Comparison of ENCODE assay signal across 8 mouse cellular contexts in genomic region chr4:106529375-106530112, GRCm38 (mm10). TPM values are rescaled to one million over a fixed set of nuclear protein-coding genes. Genes with fewer than 3 reads are reported as not detected.
A peak's percentile ranks its signal among the peaks of the same experiment; 100 is the strongest.
DNase-seq lines count a peak whose midpoint lies in the region; ATAC-seq and TF ChIP-seq lines count a peak whose summit lies in the region.

No protein-coding gene starts in this region.

- no peak overlapping the region for H3K27ac ChIP-seq in forebrain, embryonic 11.5 days (ENCODE audit: low read depth, low read length)
- 0 out of 2 replicates have a peak overlapping the region, but pooled peaks have one; percentile 43 for H3K27ac ChIP-seq in heart, embryonic 16.5 days (ENCODE audit: low read length)
- H3K27ac ChIP-seq in liver, embryonic 13.5 days, result no peak overlapping the region
- H3K27ac ChIP-seq in stomach, embryonic 15.5 days, result no peak overlapping the region

- H3K9ac ChIP-seq in forebrain, embryonic 11.5 days (ENCODE audit: low read length), result no peak overlapping the region; the same call in 1 of the 2 replicates
- peak overlapping the region; percentile 68 for H3K9ac ChIP-seq in heart, embryonic 16.5 days (ENCODE audit: low read length)
- peak overlapping the region; percentile 62 for H3K9ac ChIP-seq in liver, embryonic 13.5 days
- no peak overlapping the region for H3K9ac ChIP-seq in stomach, embryonic 15.5 days

- peak; percentile 94 for TF ChIP-seq CTCF in E14TG2a.4 (conservative IDR thresholded peaks at IDR 0.05; ENCODE audit: low read length)

- H3K4me2 ChIP-seq in forebrain, embryonic 11.5 days (ENCODE audit: low read depth, low read length, severe bottlenecking), result no peak overlapping the region
- peak overlapping the region; percentile 66 for H3K4me2 ChIP-seq in heart, embryonic 16.5 days (ENCODE audit: low read depth, low read length)
- H3K4me2 ChIP-seq in liver, embryonic 13.5 days, result peak overlapping the region; percentile 58
- H3K4me2 ChIP-seq in stomach, embryonic 15.5 days, result peak overlapping the region; percentile 49

- peak; percentile 89 for ATAC-seq in forebrain, embryonic 11.5 days (replicated peaks; ENCODE audit: low FRiP score)
- ATAC-seq in heart, embryonic 16.5 days (replicated peaks; ENCODE audit: extremely low read depth, insufficient read depth, low FRiP score), result peak; percentile 86
- peak; percentile 86 for ATAC-seq in liver, embryonic 13.5 days (ENCODE audit: low read depth)
- ATAC-seq in stomach, embryonic 15.5 days (ENCODE audit: insufficient read depth, low FRiP score, low read depth), result peak; percentile 92

- H3K9me3 ChIP-seq in E14TG2a.4 (ENCODE audit: low read length), result no peaks in the 10 kb centered on the region
- H3K9me3 ChIP-seq in forebrain, embryonic 11.5 days (ENCODE audit: control insufficient read depth, low read length), result no peaks in the 10 kb centered on the region
- no peaks in the 10 kb centered on the region for H3K9me3 ChIP-seq in heart, embryonic 16.5 days (replicated peaks; ENCODE audit: control insufficient read depth, low read length)
- H3K9me3 ChIP-seq in liver, embryonic 13.5 days (replicated peaks), result no peaks in the 10 kb centered on the region
- no peaks in the 10 kb centered on the region for H3K9me3 ChIP-seq in stomach, embryonic 15.5 days

- peaks cover 11% of the 10 kb centered on the region for H3K4me1 ChIP-seq in E14TG2a.4 (replicated peaks; ENCODE audit: low read depth, low read length)
- 0 out of 2 replicates have a peak, but pooled peaks cover 2% of the 10 kb centered on the region for H3K4me1 ChIP-seq in forebrain, embryonic 11.5 days (replicated peaks; ENCODE audit: control insufficient read depth, insufficient read depth, low read length)
- peaks cover 5% of the 10 kb centered on the region for H3K4me1 ChIP-seq in heart, embryonic 16.5 days (ENCODE audit: control insufficient read depth, insufficient read depth, low read length)
- peaks cover 13% of the 10 kb centered on the region for H3K4me1 ChIP-seq in liver, embryonic 13.5 days (replicated peaks)
- H3K4me1 ChIP-seq in stomach, embryonic 15.5 days, result no peaks in the 10 kb centered on the region

- H3K4me3 ChIP-seq in E14TG2a.4 (replicated peaks; ENCODE audit: low read length), result peak overlapping the region; percentile 69
- no peak overlapping the region for H3K4me3 ChIP-seq in forebrain, embryonic 11.5 days (ENCODE audit: low read depth, low read length)
- peak overlapping the region; percentile 41 for H3K4me3 ChIP-seq in heart, embryonic 16.5 days (ENCODE audit: low read length)
- H3K4me3 ChIP-seq in liver, embryonic 13.5 days (replicated peaks), result peak overlapping the region; percentile 33
- H3K4me3 ChIP-seq in stomach, embryonic 15.5 days (replicated peaks), result 0 out of 2 replicates have a peak overlapping the region, but pooled peaks have one; percentile 15

- peak; percentile 90 for DNase-seq in c-Kit-positive CD71-positive TER-119-negative erythroid progenitor cells, embryonic 14.5 days (ENCODE audit: low read depth)
- peak; percentile 94 for DNase-seq in forebrain, embryonic 11.5 days (ENCODE audit: low spot score)
- DNase-seq in kidney, postnatal 25 days, result peak; percentile 90 to 93
- DNase-seq in liver, embryonic 13.5 days, result peak; percentile 82
- peak; percentile 90 for DNase-seq in neural tube, embryonic 10.5 days (ENCODE audit: extremely low spot score, low spot score)

- 18% methylated on average over 17 of the region's 17 CpGs for WGBS in forebrain, embryonic 11.5 days
- 15% methylated on average over 17 of the region's 17 CpGs for WGBS in heart, embryonic 16.5 days
- 13% methylated on average over 17 of the region's 17 CpGs for WGBS in liver, embryonic 13.5 days (ENCODE audit: insufficient replicate concordance)
- 19% methylated on average over 17 of the region's 17 CpGs for WGBS in stomach, embryonic 15.5 days

- peaks cover 8% of the 10 kb centered on the region; the same call in 1 of the 2 replicates for H3K27me3 ChIP-seq in E14TG2a.4 (ENCODE audit: insufficient read depth, low read length)
- H3K27me3 ChIP-seq in forebrain, embryonic 11.5 days (ENCODE audit: control insufficient read depth, insufficient read depth, low read length), result no peaks in the 10 kb centered on the region
- no peaks in the 10 kb centered on the region for H3K27me3 ChIP-seq in heart, embryonic 16.5 days (ENCODE audit: control insufficient read depth, insufficient read depth, low read length)
- H3K27me3 ChIP-seq in liver, embryonic 13.5 days, result no peaks in the 10 kb centered on the region
- no peaks in the 10 kb centered on the region for H3K27me3 ChIP-seq in stomach, embryonic 15.5 days (replicated peaks)

- H3K36me3 ChIP-seq in E14TG2a.4 (ENCODE audit: insufficient read depth, low read length), result no peaks in the 10 kb centered on the region
- H3K36me3 ChIP-seq in forebrain, embryonic 11.5 days (ENCODE audit: control insufficient read depth, insufficient read depth, low read length), result no peaks in the 10 kb centered on the region
- no peaks in the 10 kb centered on the region for H3K36me3 ChIP-seq in heart, embryonic 16.5 days (ENCODE audit: control insufficient read depth, insufficient read depth)
- H3K36me3 ChIP-seq in liver, embryonic 13.5 days, result no peaks in the 10 kb centered on the region
- no peaks in the 10 kb centered on the region for H3K36me3 ChIP-seq in stomach, embryonic 15.5 days

RNA-seq across cellular contexts. Expression of gene Dhcr24, which starts 31.3 kb away (rescaled TPM):
- polyA plus RNA-seq in forebrain, embryonic 11.5 days (2014; fragmentation: Nextera tagmentation; extraction: Ambion mirVana), result 29.3 and 30.6 TPM in 2 replicates
- 1.7 and 1.9 TPM in 2 replicates for polyA plus RNA-seq in heart, embryonic 16.5 days (2015; fragmentation: Nextera tagmentation; extraction: Ambion mirVana)
- 5.4 and 6.5 TPM in 2 replicates for polyA plus RNA-seq in liver, embryonic 13.5 days (2015; fragmentation: Nextera tagmentation; extraction: Ambion mirVana)
- 6.3 and 7.7 TPM in 2 replicates for polyA plus RNA-seq in stomach, embryonic 15.5 days (2015; fragmentation: Nextera tagmentation; extraction: Ambion mirVana)

RNA-seq across cellular contexts. Expression of gene Bsnd, which starts 37.5 kb away (rescaled TPM):
- polyA plus RNA-seq in forebrain, embryonic 11.5 days (2014; fragmentation: Nextera tagmentation; extraction: Ambion mirVana), result not detected in 2 replicates
- not detected in 2 replicates for polyA plus RNA-seq in heart, embryonic 16.5 days (2015; fragmentation: Nextera tagmentation; extraction: Ambion mirVana)
- polyA plus RNA-seq in liver, embryonic 13.5 days (2015; fragmentation: Nextera tagmentation; extraction: Ambion mirVana), result not detected in 2 replicates
- not detected in 2 replicates for polyA plus RNA-seq in stomach, embryonic 15.5 days (2015; fragmentation: Nextera tagmentation; extraction: Ambion mirVana)

Comparison
In these comparisons a context has a peak if more than half of its experiments do, and no peak if none do; other contexts are left out.
1. H3K9ac ChIP-seq: peak in heart, embryonic 16.5 days (single experiment) and liver, embryonic 13.5 days (single experiment); none in forebrain, embryonic 11.5 days (single experiment) and stomach, embryonic 15.5 days (single experiment).
2. Peak in every context shown above with its lines, with median percentiles within 50 percentile points of each other: DNase-seq and ATAC-seq.